Mouse (Mus musculus) layer of hippocampus, adult 9-10 months (tissue): ENCODE measurements around the gene Olfr345.

Experiments
- DNase-seq: peaks from one replicate; pipeline ENCODE4 v3.0.0; 2022; ENCODE audit warnings: low spot score

Gene Olfr345

DNA sequence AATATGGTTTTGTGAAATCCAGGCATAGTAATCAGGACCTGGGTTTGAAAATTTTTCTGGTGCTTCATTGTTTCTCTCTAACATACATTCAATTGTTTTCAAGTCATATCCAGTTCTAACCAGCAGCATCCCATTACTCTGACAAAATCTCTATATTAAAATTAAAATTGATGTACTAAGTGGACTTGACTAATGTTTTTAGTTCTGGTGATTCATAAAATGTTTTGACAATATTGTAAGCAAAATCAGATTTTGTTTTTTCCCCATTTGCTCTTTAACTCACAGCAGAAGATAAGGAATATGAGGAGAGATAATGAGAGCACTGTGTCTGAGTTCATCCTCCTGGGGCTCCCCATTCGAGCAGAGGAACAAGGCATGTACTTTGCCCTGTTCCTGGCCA lies at the start of gene Olfr345:
Gene Olfr345, plus strand, starts transcription at position 301 of the 400 bp plus-strand sequence.
- no peak for DNase-seq

DNA sequence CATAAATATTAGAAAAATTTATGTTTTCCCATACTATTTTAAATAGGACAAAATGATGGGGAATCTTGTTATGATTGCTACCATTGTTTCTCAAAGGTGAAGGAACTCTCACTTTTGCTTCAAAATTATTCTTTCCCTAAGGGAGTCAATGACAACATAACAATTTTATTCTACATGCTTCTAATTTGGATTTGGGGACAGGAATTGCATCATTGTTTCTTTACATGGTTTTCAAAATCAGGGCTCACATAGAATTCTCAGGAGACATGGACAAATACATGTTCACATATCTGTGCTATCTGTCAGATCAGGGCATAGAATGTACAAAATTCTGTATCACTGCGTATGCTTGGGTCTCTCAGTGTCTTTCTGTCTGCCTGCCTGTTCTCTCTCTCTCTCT lies 45.6 kb downstream of the Olfr345 start, which contains the start of gene Olfr346:
Gene Olfr346, plus strand, starts transcription at position 301 of the 400 bp plus-strand sequence.
- DNase-seq: no peak
